Mouse (Mus musculus) hindbrain, embryonic 16.5 days (tissue): ENCODE data around the gene Msi2. TPM values are rescaled to one million over a fixed set of nuclear protein-coding genes. Genes with fewer than 3 reads are reported as not detected.

Experiments used
- ATAC-seq: fragments of 200-750 bp; cut with Nextera tagmentation; 2 replicates; pipeline ENCODE4 v1.8.0; 2017; ENCODE audit warnings: moderate TSS enrichment, moderate library complexity
- H3K27ac ChIP-seq: fragments of 300-500 bp; sonication (generic); 2 replicates; pipeline ENCODE4 v1.5.1; 2014; ENCODE audit warnings: low read depth, mild to moderate bottlenecking, control low read depth, low read length, moderate library complexity
- H3K27me3 ChIP-seq: fragments of 300-500 bp; sonication (generic); replicated peaks from 2 replicates; pipeline ENCODE4 v1.6.1; 2014; ENCODE audit warnings: low read length; ENCODE audit not compliant: control insufficient read depth, insufficient read depth
- H3K36me3 ChIP-seq: fragments of 300-500 bp; sonication (generic); 2 replicates; pipeline ENCODE4 v1.6.1; 2014; ENCODE audit warnings: mild to moderate bottlenecking, low read length, moderate library complexity, mixed read lengths; ENCODE audit not compliant: control insufficient read depth, insufficient read depth
- H3K4me1 ChIP-seq: fragments of 300-500 bp; sonication (generic); 2 replicates; pipeline ENCODE4 v1.6.1; 2014; ENCODE audit warnings: low read depth, low read length; ENCODE audit not compliant: control insufficient read depth, insufficient read depth
- H3K4me2 ChIP-seq: fragments of 300-500 bp; sonication (generic); 2 replicates; pipeline ENCODE4 v1.6.1; 2014; ENCODE audit warnings: mild to moderate bottlenecking, low read length, control low read depth, moderate library complexity
- H3K4me3 ChIP-seq: fragments of 300-500 bp; sonication (generic); 2 replicates; pipeline ENCODE4 v1.5.1; 2014; ENCODE audit warnings: mild to moderate bottlenecking, low read length, control low read depth, moderate library complexity
- H3K9ac ChIP-seq: fragments of 300-500 bp; sonication (generic); 2 replicates; pipeline ENCODE4 v1.6.1; 2014; ENCODE audit warnings: low read depth, mild to moderate bottlenecking, control low read depth, low read length, moderate library complexity
- H3K9me3 ChIP-seq: fragments of 300-500 bp; sonication (generic); 2 replicates; pipeline ENCODE4 v1.6.1; 2014; ENCODE audit warnings: mild to moderate bottlenecking, low read length, moderate library complexity; ENCODE audit not compliant: control insufficient read depth
- WGBS: fragments of 180-500 bp; shearing (Covaris S2); extraction: QIAGEN DNeasy Blood & Tissue Kit; methylation state at CpG from one replicate; pipeline ENCODE4 v1.1.7; 2014; 5-methylcytosine and 5-hydroxymethylcytosine counted together
- polyA plus RNA-seq: library from polyadenylated mRNA; unstranded; fragments of >200 nt; fragmentation: Nextera tagmentation; extraction: Ambion mirVana; gene quantifications from 2 replicates; pipeline ENCODE4 v1.2.1, GENCODE M21; 2015

Gene Msi2
- polyA plus RNA-seq, 1 experiment from 2014 or later: 31.0 TPM

GRCm38 (mm10) chr11:88701976-88702659 is 16.2 kb downstream of the Msi2 start:
- ATAC-seq: peak; percentile 80

GRCm38 (mm10) chr11:88701020-88701419 is 17.3 kb downstream of the Msi2 start:
- Histone ChIP-seq H3K9ac (no peak overlapping the region), H3K9me3 (no peaks in the 10 kb centered on the region), H3K4me3 (no peak overlapping the region), H3K27me3 (no peaks in the 10 kb centered on the region), H3K4me1 (peaks cover 41% of the 10 kb centered on the region), H3K4me2 (no peak overlapping the region), H3K36me3 (peaks cover 8% of the 10 kb centered on the region; the same call in 1 of the 2 replicates), H3K27ac (no peak overlapping the region)
- 78% methylated on average over 6 of the region's 6 CpGs for WGBS
- ATAC-seq: no peak

More at GRCm38 (mm10) chr11:88701976-88702659, 16.2 kb downstream of the Msi2 start:
- H3K4me2 ChIP-seq: no peak overlapping the region
- no peak overlapping the region for H3K9ac ChIP-seq
- peaks cover 8% of the 10 kb centered on the region; the same call in 1 of the 2 replicates for H3K36me3 ChIP-seq
- peaks cover 36% of the 10 kb centered on the region for H3K4me1 ChIP-seq
- no peak overlapping the region for H3K4me3 ChIP-seq
- WGBS: 34% methylated on average over 6 of the region's 6 CpGs
- no peaks in the 10 kb centered on the region for H3K27me3 ChIP-seq
- H3K27ac ChIP-seq: peak overlapping the region; percentile 21
- H3K9me3 ChIP-seq: no peaks in the 10 kb centered on the region

- no peak for ATAC-seq
- H3K4me2 ChIP-seq: no peak overlapping the region
- H3K27me3 ChIP-seq: no peaks in the 10 kb centered on the region
- 55% methylated on average over 15 of the region's 15 CpGs for WGBS
- peaks cover 47% of the 10 kb centered on the region for H3K4me1 ChIP-seq
- peaks cover 8% of the 10 kb centered on the region; the same call in 1 of the 2 replicates for H3K36me3 ChIP-seq
- no peak overlapping the region for H3K4me3 ChIP-seq
- H3K9me3 ChIP-seq: no peaks in the 10 kb centered on the region
- H3K27ac ChIP-seq: no peak overlapping the region
- no peak overlapping the region for H3K9ac ChIP-seq
Observed at GRCm38 (mm10) chr11:88700202-88700711, 18.1 kb downstream of the Msi2 start.

GRCm38 (mm10) chr11:88693905-88694893 is 24.1 kb downstream of the Msi2 start:
- Histone ChIP-seq H3K27me3 (no peaks in the 10 kb centered on the region), H3K9me3 (no peaks in the 10 kb centered on the region), H3K4me3 (no peak overlapping the region), H3K4me2 (peak overlapping the region; percentile 1; the same call in 1 of the 2 replicates), H3K4me1 (peaks cover 64% of the 10 kb centered on the region), H3K36me3 (no peaks in the 10 kb centered on the region), H3K27ac (no peak overlapping the region; the same call in 1 of the 2 replicates), H3K9ac (0 out of 2 replicates have a peak overlapping the region, but pooled peaks have one; percentile 33)
- ATAC-seq: no peak
- 16% methylated on average over 20 of the region's 20 CpGs for WGBS

- H3K9ac ChIP-seq: peak overlapping the region; percentile 33; the same call in 1 of the 2 replicates
- H3K4me2 ChIP-seq: no peak overlapping the region; the same call in 1 of the 2 replicates
- H3K4me1 ChIP-seq: peaks cover 68% of the 10 kb centered on the region
- ATAC-seq: no peak
- H3K27ac ChIP-seq: peak overlapping the region; percentile 36; the same call in 1 of the 2 replicates
- H3K9me3 ChIP-seq: no peaks in the 10 kb centered on the region
- no peak overlapping the region for H3K4me3 ChIP-seq
- no peaks in the 10 kb centered on the region for H3K36me3 ChIP-seq
- H3K27me3 ChIP-seq: no peaks in the 10 kb centered on the region
- WGBS: 24% methylated on average over 13 of the region's 13 CpGs
Observed at GRCm38 (mm10) chr11:88693002-88693769, 25.1 kb downstream of the Msi2 start.

- H3K9ac ChIP-seq: no peak overlapping the region
- ATAC-seq: 0 out of 2 replicates have a peak, but pooled peaks have one; percentile 41
- no peak overlapping the region for H3K4me3 ChIP-seq
- H3K27ac ChIP-seq: no peak overlapping the region
- no peaks in the 10 kb centered on the region for H3K36me3 ChIP-seq
- H3K27me3 ChIP-seq: no peaks in the 10 kb centered on the region
- no peak overlapping the region for H3K4me2 ChIP-seq
- WGBS: 22% methylated on average over 10 of the region's 10 CpGs
- H3K4me1 ChIP-seq: peaks cover 63% of the 10 kb centered on the region
- H3K9me3 ChIP-seq: no peaks in the 10 kb centered on the region
Observed at GRCm38 (mm10) chr11:88692374-88692773, 25.9 kb downstream of the Msi2 start.

GRCm38 (mm10) chr11:88690556-88691287 is 27.6 kb downstream of the Msi2 start:
- WGBS: 17% methylated on average over 12 of the region's 12 CpGs
- peaks cover 61% of the 10 kb centered on the region for H3K4me1 ChIP-seq
- no peak overlapping the region for H3K4me3 ChIP-seq
- H3K9ac ChIP-seq: no peak overlapping the region
- no peaks in the 10 kb centered on the region for H3K27me3 ChIP-seq
- no peaks in the 10 kb centered on the region for H3K36me3 ChIP-seq
- no peak overlapping the region; the same call in 1 of the 2 replicates for H3K4me2 ChIP-seq
- no peaks in the 10 kb centered on the region for H3K9me3 ChIP-seq
- ATAC-seq: no peak
- no peak overlapping the region; the same call in 1 of the 2 replicates for H3K27ac ChIP-seq
